In genomic region chr2:60283208-60283750, GRCm38 (mm10) we compare ENCODE assay signal across 7 mouse cellular contexts. TPM values are rescaled to one million over a fixed set of nuclear protein-coding genes. Genes with fewer than 3 reads are reported as not detected.
DNase-seq lines count a peak whose midpoint lies in the region; ATAC-seq and TF ChIP-seq lines count a peak whose summit lies in the region.

No protein-coding gene starts in this region.

- H3K4me3 ChIP-seq in lung, embryonic 14.5 days (ENCODE audit: low read depth, low read length): peak overlapping the region; percentile 49
- peak overlapping the region; percentile 57 for H3K4me3 ChIP-seq in embryonic facial prominence, embryonic 15.5 days (replicated peaks)
- H3K4me3 ChIP-seq in intestine, embryonic 16.5 days (ENCODE audit: low read length): peak overlapping the region; percentile 57
- peak overlapping the region; percentile 43 for H3K4me3 ChIP-seq in midbrain, embryonic 14.5 days (replicated peaks; ENCODE audit: low read depth, low read length)

- no peaks in the 10 kb centered on the region for H3K27me3 ChIP-seq in lung, embryonic 14.5 days (ENCODE audit: insufficient read depth, low read length)
- H3K27me3 ChIP-seq in embryonic facial prominence, embryonic 15.5 days: no peaks in the 10 kb centered on the region
- H3K27me3 ChIP-seq in intestine, embryonic 16.5 days (replicated peaks; ENCODE audit: control insufficient read depth, insufficient read depth, low read length): no peaks in the 10 kb centered on the region
- H3K27me3 ChIP-seq in midbrain, embryonic 14.5 days (ENCODE audit: control insufficient read depth, insufficient read depth, low read length): peaks cover 17% of the 10 kb centered on the region

- H3K9me3 ChIP-seq in lung, embryonic 14.5 days (ENCODE audit: low read depth, low read length): no peaks in the 10 kb centered on the region
- no peaks in the 10 kb centered on the region for H3K9me3 ChIP-seq in embryonic facial prominence, embryonic 15.5 days (replicated peaks)
- H3K9me3 ChIP-seq in intestine, embryonic 16.5 days (ENCODE audit: control insufficient read depth, low read length): 0 out of 2 replicates have a peak, but pooled peaks cover 3% of the 10 kb centered on the region
- H3K9me3 ChIP-seq in midbrain, embryonic 14.5 days (ENCODE audit: control insufficient read depth, low read length): no peaks in the 10 kb centered on the region

- 0 out of 2 replicates have a peak, but pooled peaks cover 2% of the 10 kb centered on the region for H3K36me3 ChIP-seq in lung, embryonic 14.5 days (ENCODE audit: insufficient read depth)
- no peaks in the 10 kb centered on the region for H3K36me3 ChIP-seq in embryonic facial prominence, embryonic 15.5 days
- no peaks in the 10 kb centered on the region for H3K36me3 ChIP-seq in intestine, embryonic 16.5 days (ENCODE audit: control insufficient read depth, insufficient read depth, low read length)
- H3K36me3 ChIP-seq in midbrain, embryonic 14.5 days (ENCODE audit: control insufficient read depth, insufficient read depth, low read length): no peaks in the 10 kb centered on the region

- TF ChIP-seq CTCF in lung, embryonic 14.5 days (IDR thresholded peaks at IDR 0.05; ENCODE audit: low read depth): no peak

- 0 out of 2 replicates have a peak, but pooled peaks cover 5% of the 10 kb centered on the region for H3K4me1 ChIP-seq in lung, embryonic 14.5 days (ENCODE audit: insufficient read depth)
- H3K4me1 ChIP-seq in embryonic facial prominence, embryonic 15.5 days: 0 out of 2 replicates have a peak, but pooled peaks cover 7% of the 10 kb centered on the region
- H3K4me1 ChIP-seq in intestine, embryonic 16.5 days (ENCODE audit: control insufficient read depth, insufficient read depth, low read length): 0 out of 2 replicates have a peak, but pooled peaks cover 2% of the 10 kb centered on the region
- peaks cover 13% of the 10 kb centered on the region for H3K4me1 ChIP-seq in midbrain, embryonic 14.5 days (ENCODE audit: control insufficient read depth, insufficient read depth, low read length)

- peak overlapping the region; percentile 96 for H3K4me2 ChIP-seq in lung, embryonic 14.5 days
- H3K4me2 ChIP-seq in embryonic facial prominence, embryonic 15.5 days (replicated peaks): peak overlapping the region; percentile 92
- peak overlapping the region; percentile 95 for H3K4me2 ChIP-seq in intestine, embryonic 16.5 days (ENCODE audit: low read depth, low read length)
- peak overlapping the region; percentile 91 for H3K4me2 ChIP-seq in midbrain, embryonic 14.5 days (ENCODE audit: low read length)

- H3K9ac ChIP-seq in lung, embryonic 14.5 days: peak overlapping the region; percentile 62
- H3K9ac ChIP-seq in embryonic facial prominence, embryonic 15.5 days: peak overlapping the region; percentile 48
- H3K9ac ChIP-seq in intestine, embryonic 16.5 days (ENCODE audit: low read depth, low read length): peak overlapping the region; percentile 71
- H3K9ac ChIP-seq in midbrain, embryonic 14.5 days (replicated peaks; ENCODE audit: low read length): peak overlapping the region; percentile 61; the same call in 1 of the 2 replicates

- no peak for ATAC-seq in lung, embryonic 14.5 days (ENCODE audit: insufficient read depth)
- no peak for ATAC-seq in embryonic facial prominence, embryonic 15.5 days (ENCODE audit: insufficient number of reproducible peaks, low FRiP score, low TSS enrichment, low read depth)
- peak; percentile 23; the same call in 1 of the 2 replicates for ATAC-seq in intestine, embryonic 16.5 days
- ATAC-seq in midbrain, embryonic 14.5 days (ENCODE audit: low FRiP score, low TSS enrichment): no peak

- 3% methylated on average over 9 of the region's 9 CpGs for WGBS in lung, embryonic 14.5 days
- 5% methylated on average over 9 of the region's 9 CpGs for WGBS in embryonic facial prominence, embryonic 15.5 days
- 17% methylated on average over 9 of the region's 9 CpGs for WGBS in intestine, embryonic 16.5 days
- 5% methylated on average over 9 of the region's 9 CpGs for WGBS in midbrain, embryonic 14.5 days

- 0 out of 2 replicates have a peak overlapping the region, but pooled peaks have one; percentile 50 for H3K27ac ChIP-seq in lung, embryonic 14.5 days (ENCODE audit: low read depth)
- peak overlapping the region; percentile 71 for H3K27ac ChIP-seq in embryonic facial prominence, embryonic 15.5 days (replicated peaks)
- peak overlapping the region; percentile 70 for H3K27ac ChIP-seq in intestine, embryonic 16.5 days (ENCODE audit: low read length)
- H3K27ac ChIP-seq in midbrain, embryonic 14.5 days (replicated peaks; ENCODE audit: low read depth, low read length): no peak overlapping the region

- peak; percentile 52 for DNase-seq in lung, embryonic 14.5 days
- no peak for DNase-seq in lung, adult 18-20 months
- DNase-seq in midbrain, embryonic 14.5 days: peak; percentile 46
- no peak for DNase-seq in layer of hippocampus, adult 11-12 months (ENCODE audit: low spot score)
- no peak for DNase-seq in gastrocnemius, postnatal 10 days

RNA-seq across cellular contexts. Expression of gene Cd302, which starts 1.0 kb away (rescaled TPM):
- polyA plus RNA-seq in lung, embryonic 14.5 days (2014; fragmentation: Nextera tagmentation; extraction: Ambion mirVana): 43.2 and 47.7 TPM in 2 replicates
- 51.6 and 53.1 TPM in 2 replicates for polyA plus RNA-seq in embryonic facial prominence, embryonic 15.5 days (2015; fragmentation: Nextera tagmentation; extraction: Ambion mirVana)
- 39.5 and 41.2 TPM in 2 replicates for polyA plus RNA-seq in intestine, embryonic 16.5 days (2015; fragmentation: Nextera tagmentation; extraction: Ambion mirVana)
- 7.7 and 14.6 TPM in 2 replicates for polyA plus RNA-seq in midbrain, embryonic 14.5 days (2014; fragmentation: Nextera tagmentation; extraction: Ambion mirVana)
- 10 to 100 TPM; 15.1 to 18.5 TPM for total RNA-seq in gastrocnemius, postnatal 10 days (2021)

Comparison
In these comparisons a context has a peak if more than half of its experiments do, and no peak if none do; other contexts are left out.
1. DNase-seq: peak in lung, embryonic 14.5 days (single experiment) and midbrain, embryonic 14.5 days (single experiment); none in lung, adult 18-20 months (0 of 2), layer of hippocampus, adult 11-12 months (single experiment) and gastrocnemius, postnatal 10 days (single experiment).
2. Peak in every context shown above with its lines, with median percentiles within 50 percentile points of each other: H3K4me2 ChIP-seq, H3K4me3 ChIP-seq and H3K9ac ChIP-seq.